Mouse (Mus musculus) testis, postnatal 14 days (tissue): ENCODE measurements around the gene Mks1.
"Not testable (repeated sequence)": the region's sequence is repeated elsewhere in the genome, so short reads cannot be mapped to it uniquely, and the experiment has no call there.

Source experiments
- DNase-seq: peaks from one replicate; pipeline ENCODE4 v3.0.0; 2021; ENCODE audit warnings: low spot score

Gene Mks1

GRCm38 (mm10) chr11:87852690-87853596, at the start of gene Mks1:
Gene Mks1, plus strand, starts transcription at chr11:87853215.
- DNase-seq = peak; percentile 91

- no peak for DNase-seq
Measured at GRCm38 (mm10) chr11:87805448-87805847, 47.6 kb upstream of the Mks1 start.

- no peak for DNase-seq
Measured at GRCm38 (mm10) chr11:87807433-87807832, 45.6 kb upstream of the Mks1 start.

GRCm38 (mm10) chr11:87808236-87808635, 44.8 kb upstream of the Mks1 start:
- no peak for DNase-seq

GRCm38 (mm10) chr11:87811396-87811795, 41.6 kb upstream of the Mks1 start:
- DNase-seq = no peak

- DNase-seq = no peak
Measured at GRCm38 (mm10) chr11:87814831-87815230, 38.2 kb upstream of the Mks1 start.

- no peak for DNase-seq
Measured at GRCm38 (mm10) chr11:87816707-87817442, 36.1 kb upstream of the Mks1 start.

GRCm38 (mm10) chr11:87817443-87817773, 35.6 kb upstream of the Mks1 start:
- DNase-seq = no peak

GRCm38 (mm10) chr11:87821502-87821901, 31.5 kb upstream of the Mks1 start:
- DNase-seq = no peak

GRCm38 (mm10) chr11:87828239-87828900, 24.6 kb upstream of the Mks1 start, which contains the start of gene Lpo:
Gene Lpo, minus strand, starts transcription at chr11:87828289.
- no peak for DNase-seq

GRCm38 (mm10) chr11:87840676-87841075, 12.3 kb upstream of the Mks1 start:
- no peak for DNase-seq

GRCm38 (mm10) chr11:87841436-87841835, 11.6 kb upstream of the Mks1 start:
- DNase-seq = no peak

GRCm38 (mm10) chr11:87846968-87847600, 5.9 kb upstream of the Mks1 start:
- no peak for DNase-seq

- DNase-seq = peak; percentile 48
Measured at GRCm38 (mm10) chr11:87847884-87848283, 5.1 kb upstream of the Mks1 start.

GRCm38 (mm10) chr11:87853597-87853954, 561 bp downstream of the Mks1 start:
- no peak for DNase-seq

GRCm38 (mm10) chr11:87854550-87854949, 1.5 kb downstream of the Mks1 start:
- no peak for DNase-seq

GRCm38 (mm10) chr11:87859273-87859672, 6.3 kb downstream of the Mks1 start:
- DNase-seq = no peak

GRCm38 (mm10) chr11:87860426-87860825, 7.4 kb downstream of the Mks1 start:
- DNase-seq = no peak

GRCm38 (mm10) chr11:87862805-87863204, 9.8 kb downstream of the Mks1 start:
- DNase-seq = no peak

- DNase-seq = not testable (repeated sequence)
Measured at GRCm38 (mm10) chr11:87866891-87867290, 13.9 kb downstream of the Mks1 start.

GRCm38 (mm10) chr11:87870096-87870495, 17.1 kb downstream of the Mks1 start:
- no peak for DNase-seq

GRCm38 (mm10) chr11:87871766-87872165, 18.8 kb downstream of the Mks1 start:
- DNase-seq = no peak
